Mouse (Mus musculus) C2C12 (cell line): ENCODE data around the gene Ilf2.

Source experiments
- CEBPB ChIP-seq: IDR thresholded peaks from one replicate; pipeline ENCODE4 v1.6.1; 2011; ENCODE audit warnings: low read depth, mild to moderate bottlenecking, control low read depth, moderate library complexity
- CTCF ChIP-seq: IDR thresholded peaks from one replicate; pipeline ENCODE4 v1.5.1; 2011; ENCODE audit not compliant: control insufficient read depth, insufficient read depth, insufficient read length
- MAX ChIP-seq: IDR thresholded peaks from one replicate; pipeline ENCODE4 v1.6.1; 2011; ENCODE audit warnings: mild to moderate bottlenecking, control low read depth
- MYOD1 ChIP-seq: IDR thresholded peaks from one replicate; pipeline ENCODE4 v1.6.1; 2011; ENCODE audit warnings: low read depth; ENCODE audit not compliant: control insufficient read depth, insufficient read length
- MYOG ChIP-seq: IDR thresholded peaks from one replicate; pipeline ENCODE4 v1.6.1; 2011; ENCODE audit not compliant: control insufficient read depth, insufficient read length; ENCODE audit errors: extremely low read depth
- USF1 ChIP-seq: IDR thresholded peaks from one replicate; pipeline ENCODE4 v1.6.1; 2011; ENCODE audit warnings: low read depth, mild to moderate bottlenecking, control low read depth, moderate library complexity

GRCm38 (mm10) chr3:90515789-90516188, 39.9 kb downstream of the Ilf2 start:
- TF ChIP-seq CTCF (no peak), USF1 (no peak), MYOG (no peak), CEBPB (no peak), MAX (no peak), MYOD1 (no peak)
